Mouse (Mus musculus): ENCODE data around the gene Pax4. TPM values are rescaled to one million over a fixed set of nuclear protein-coding genes. Genes with fewer than 3 reads are reported as not detected.

Pax4 gene
- not detected for total RNA-seq (2021)
- long read RNA-seq: 0 reads

DNA sequence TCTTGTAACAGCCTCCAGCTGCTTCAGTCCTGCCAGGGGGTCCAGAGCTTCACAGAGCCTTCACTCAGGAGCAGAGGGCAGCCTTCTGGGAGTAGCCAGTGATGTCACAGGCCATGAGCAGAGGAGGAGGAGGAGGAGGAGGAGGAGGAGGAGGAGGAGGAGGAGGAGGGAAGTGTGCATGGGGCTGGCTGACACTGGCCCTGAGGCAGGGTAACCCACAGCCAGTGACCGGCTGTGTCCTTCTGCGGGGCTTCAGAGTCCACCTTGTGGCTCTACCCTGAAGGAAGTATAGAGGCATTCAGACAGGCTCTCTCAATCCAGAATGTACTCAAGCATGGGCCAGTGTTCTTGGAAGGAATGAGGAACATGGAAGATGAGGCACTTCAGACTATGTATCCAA, at the start of gene Pax4:
Pax4 (minus strand) TSS at position 101 of the 400 bp plus-strand sequence.
- DNase-seq (ENCODE audit: low spot score in 2 of 2): no peak

DNA sequence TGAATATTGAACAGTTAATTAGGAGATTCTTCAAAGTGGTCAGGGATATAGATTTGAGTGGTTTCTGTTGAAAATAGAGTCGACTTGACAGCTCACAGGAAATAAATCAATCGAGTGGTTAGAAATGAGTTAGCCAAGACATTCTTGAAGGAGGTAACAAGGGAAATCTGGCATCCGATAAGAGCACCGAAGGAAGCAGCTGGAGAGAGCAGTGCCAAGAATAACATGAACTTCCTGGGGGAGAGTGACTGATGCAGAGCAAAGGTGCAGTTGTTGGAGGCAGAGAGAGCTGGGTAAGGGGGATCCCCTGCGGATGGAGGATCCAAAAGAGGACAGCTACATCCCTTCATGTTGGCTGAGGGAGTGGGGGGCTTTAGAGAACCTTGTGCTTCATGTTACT, 48.7 kb upstream of the Pax4 start:
- DNase-seq (ENCODE audit: low spot score in 2 of 2): no peak

GRCm38 (mm10) chr6:28491198-28491597, 42.0 kb upstream of the Pax4 start:
- no peak for DNase-seq (ENCODE audit: low spot score in 2 of 2)

DNA sequence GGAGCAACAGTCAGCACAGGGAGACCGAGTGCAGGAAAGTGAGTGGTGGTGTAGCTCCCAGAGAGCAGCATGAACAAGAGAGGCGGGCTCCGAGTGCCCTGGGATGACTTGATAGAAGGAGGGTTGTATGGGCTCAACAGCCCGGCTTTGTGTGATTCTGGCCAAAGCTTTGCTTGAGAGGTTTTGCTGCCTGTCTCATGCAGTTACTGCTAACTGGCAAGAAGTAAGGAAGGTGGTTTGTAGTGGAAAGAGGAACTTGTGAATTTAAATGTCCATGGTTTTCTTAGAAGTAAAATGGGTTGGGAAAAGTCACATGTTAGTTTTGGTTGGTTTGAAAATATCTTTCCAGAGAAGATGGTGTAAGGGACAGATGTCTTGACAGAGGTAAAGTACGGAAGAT, 41.5 kb upstream of the Pax4 start:
- DNase-seq (ENCODE audit: low spot score in 2 of 2): no peak

DNA sequence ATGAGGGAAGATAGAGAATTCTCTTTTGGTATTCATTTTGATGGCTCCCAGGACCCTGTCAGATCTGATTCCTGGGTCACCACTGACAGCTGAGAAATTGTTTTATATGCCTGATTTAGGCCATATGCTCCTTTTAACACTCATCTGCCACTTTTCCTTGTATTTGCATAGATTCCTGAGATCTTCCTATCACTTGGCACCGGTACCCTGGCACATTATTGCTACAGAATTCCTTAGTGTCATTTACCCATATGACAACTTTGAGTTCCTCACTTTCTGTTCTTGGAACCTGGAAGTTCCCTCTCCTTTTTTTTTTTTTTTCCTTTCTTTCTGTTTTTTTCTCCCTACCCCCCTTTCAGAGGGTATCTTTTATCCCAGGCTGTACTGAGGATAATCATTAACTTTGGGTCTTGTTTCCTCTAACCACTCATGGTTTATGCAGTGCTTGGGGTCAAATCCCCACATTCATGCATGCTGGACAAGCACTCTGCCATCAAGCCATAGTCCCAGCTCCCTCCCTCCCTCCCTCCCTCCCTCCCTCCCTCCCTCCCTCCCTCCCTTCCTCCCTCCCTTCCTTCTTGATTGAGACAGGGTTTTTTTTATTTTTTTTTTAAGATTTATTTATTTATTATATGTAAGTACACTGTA, 39.2 kb upstream of the Pax4 start:
- DNase-seq (ENCODE audit: low spot score in 2 of 2): no peak

DNA sequence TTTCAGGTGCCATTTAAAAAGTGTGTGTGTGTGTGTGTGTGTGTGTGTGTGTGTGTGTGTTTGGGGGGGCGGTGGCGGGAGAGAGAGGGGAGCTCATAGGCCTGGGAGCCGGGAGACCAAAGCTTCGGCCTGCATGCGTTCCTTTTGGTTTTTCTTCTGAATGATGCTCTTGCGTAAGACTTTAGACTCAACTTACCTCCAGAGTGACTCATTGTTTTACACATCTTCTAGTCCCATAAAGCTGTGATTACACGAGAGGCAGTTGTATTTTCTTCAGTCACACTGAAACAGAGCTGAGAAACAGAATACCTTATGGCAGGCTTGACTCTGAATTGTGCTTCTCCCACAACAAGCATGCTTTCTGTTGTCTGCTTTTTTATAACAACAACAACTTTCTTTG, 37.8 kb upstream of the Pax4 start:
- no peak for DNase-seq (ENCODE audit: low spot score in 2 of 2)

DNA sequence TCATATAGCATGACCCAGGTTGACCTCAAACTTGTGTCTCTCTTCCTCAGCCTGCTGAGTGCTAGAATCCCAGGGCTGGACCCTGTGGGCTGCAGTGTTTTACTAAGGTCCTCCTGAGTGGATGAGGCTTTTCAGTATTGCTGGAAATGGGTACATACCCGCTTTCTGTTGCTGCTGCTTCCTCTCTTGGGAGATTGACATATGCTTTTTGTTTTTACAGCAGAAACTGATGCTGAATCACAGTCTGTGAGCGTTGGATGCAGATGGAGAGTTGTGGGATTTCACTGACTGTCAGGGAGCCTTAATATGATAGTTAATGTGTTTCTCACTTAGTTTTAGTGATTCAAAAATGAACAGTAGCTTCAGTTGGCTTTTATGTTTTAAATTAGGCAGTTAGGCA, 37.3 kb upstream of the Pax4 start:
- no peak for DNase-seq (ENCODE audit: low spot score in 2 of 2)

- no peak for DNase-seq (ENCODE audit: low spot score in 2 of 2)
Observed at GRCm38 (mm10) chr6:28486008-28486407, 36.9 kb upstream of the Pax4 start.

- no peak for DNase-seq (ENCODE audit: low spot score in 2 of 2)
Observed at GRCm38 (mm10) chr6:28482711-28483315, 33.7 kb upstream of the Pax4 start.

GRCm38 (mm10) chr6:28480752-28481492, 31.8 kb upstream of the Pax4 start:
- no peak for DNase-seq (ENCODE audit: low spot score in 2 of 2)

GRCm38 (mm10) chr6:28479865-28480751, 31.0 kb upstream of the Pax4 start:
- DNase-seq (ENCODE audit: low spot score in 2 of 2): peak; percentile 95 to 97

- no peak for DNase-seq (ENCODE audit: low spot score in 2 of 2)
Observed at GRCm38 (mm10) chr6:28474839-28475238, 25.7 kb upstream of the Pax4 start, which contains the start of gene Snd1. TSS of gene Snd1 (plus strand) at chr6:28475139.

DNA sequence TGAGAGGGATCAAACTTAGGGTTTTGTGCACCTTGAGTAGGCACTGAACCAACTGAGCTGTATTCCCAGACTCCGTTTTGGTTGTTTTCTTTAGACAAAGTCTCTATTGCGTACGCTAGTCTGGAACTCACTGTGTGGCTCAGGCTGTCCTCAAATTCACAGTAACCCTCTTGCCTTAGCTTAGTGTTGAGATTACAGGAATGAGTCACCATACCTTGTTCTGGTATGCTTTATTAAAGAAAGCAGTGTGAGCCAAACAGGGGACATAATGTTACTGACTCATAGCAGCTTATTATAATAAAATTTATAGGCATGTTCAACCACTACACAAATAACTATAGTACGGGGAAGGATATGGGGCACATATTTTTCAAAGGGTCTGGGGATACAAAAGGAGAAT, 25.1 kb upstream of the Pax4 start:
- no peak for DNase-seq (ENCODE audit: low spot score in 2 of 2)

DNA sequence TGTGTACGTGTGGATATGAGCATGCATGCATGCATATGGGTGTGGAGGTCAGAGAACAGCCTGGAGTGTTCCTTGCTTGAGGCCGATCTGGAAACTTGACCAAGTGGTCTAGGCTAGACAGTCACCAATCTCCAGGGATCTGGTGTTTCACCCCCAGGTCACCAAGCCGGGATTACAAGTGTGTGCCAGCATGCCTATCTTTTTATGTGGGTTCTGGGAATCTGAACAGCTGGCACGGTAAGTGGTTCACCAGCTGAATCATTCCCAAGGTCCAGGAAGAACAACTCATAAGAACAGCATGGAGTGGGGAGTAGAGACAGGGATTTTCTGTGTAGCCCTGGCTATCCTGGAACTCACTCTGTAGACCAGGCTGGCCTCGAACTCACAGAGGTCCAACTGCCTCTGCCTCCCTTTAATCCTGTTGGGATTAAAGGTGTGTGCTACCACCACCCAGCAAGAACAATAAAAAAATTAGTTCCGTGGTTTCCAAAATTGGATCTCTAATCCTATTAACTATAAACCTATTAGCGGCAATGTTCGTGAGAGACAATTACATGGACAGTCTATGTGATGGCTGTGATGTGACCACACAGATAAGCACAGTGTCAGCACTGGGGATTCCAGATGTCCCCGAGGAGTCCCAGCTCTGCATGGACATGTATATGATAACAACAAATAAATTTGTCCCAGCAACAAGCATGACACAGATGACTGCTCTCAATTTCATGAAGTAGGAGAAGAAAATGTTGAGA, 22.3 kb upstream of the Pax4 start:
- no peak for DNase-seq (ENCODE audit: low spot score in 2 of 2)

- no peak for DNase-seq (ENCODE audit: low spot score in 2 of 2)
Observed at GRCm38 (mm10) chr6:28470621-28471020, 21.5 kb upstream of the Pax4 start.

GRCm38 (mm10) chr6:28470017-28470602, 21.0 kb upstream of the Pax4 start:
- DNase-seq (ENCODE audit: low spot score in 2 of 2): no peak

GRCm38 (mm10) chr6:28464630-28465029, 15.5 kb upstream of the Pax4 start:
- no peak for DNase-seq (ENCODE audit: low spot score in 2 of 2)

GRCm38 (mm10) chr6:28460534-28460933, 11.4 kb upstream of the Pax4 start:
- DNase-seq (ENCODE audit: low spot score in 2 of 2): peak; percentile 67 to 76

DNA sequence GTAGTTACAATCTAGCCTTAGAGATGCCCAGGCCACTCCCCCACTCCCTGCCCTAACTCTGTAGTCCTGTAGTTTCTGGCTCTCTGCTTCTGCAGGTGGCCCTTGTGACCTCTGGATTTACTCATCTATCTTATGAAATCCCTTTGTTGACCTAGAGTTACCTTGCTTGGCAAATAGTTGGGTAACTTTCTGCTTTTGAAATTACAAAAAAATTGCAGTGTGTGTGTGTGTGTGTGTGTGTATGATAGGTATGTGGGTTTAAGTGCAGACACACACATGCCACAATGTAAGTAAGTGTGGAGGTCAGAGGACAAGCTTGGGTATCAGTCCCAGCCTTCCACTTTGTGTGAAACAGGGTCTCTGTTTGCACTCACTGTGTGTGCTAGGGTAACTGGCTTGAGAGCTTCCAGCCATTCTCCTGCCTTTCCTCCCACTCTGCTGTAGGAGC, 10.1 kb upstream of the Pax4 start:
- DNase-seq (ENCODE audit: low spot score in 2 of 2): no peak

DNA sequence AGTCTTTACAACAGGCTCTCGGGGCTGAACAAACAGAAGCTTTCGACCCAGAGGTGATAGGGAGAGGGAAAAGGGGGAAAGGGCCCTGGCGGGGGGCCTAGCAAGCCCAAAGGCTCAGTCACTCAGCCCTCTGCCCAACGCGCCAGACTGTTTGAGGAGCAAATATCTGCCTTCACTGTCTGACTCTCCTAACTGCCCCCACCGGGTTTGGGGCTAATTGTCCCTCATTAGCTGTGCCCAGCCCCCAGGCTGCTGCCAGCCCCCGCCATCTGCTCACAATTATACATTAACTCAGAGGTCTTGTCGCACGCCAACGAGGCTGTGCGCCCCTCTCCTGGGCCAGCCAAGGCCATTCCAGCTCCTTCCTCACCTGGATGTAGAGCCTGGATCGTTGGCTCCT, 1.8 kb upstream of the Pax4 start:
- no peak for DNase-seq (ENCODE audit: low spot score in 2 of 2)
